Mouse (Mus musculus) megakaryocyte progenitor cell, adult 5-6 weeks (primary cell): ENCODE data around the gene Top1. TPM values are rescaled to one million over a fixed set of nuclear protein-coding genes. Genes with fewer than 3 reads are reported as not detected.
"Not testable (repeated sequence)": the region's sequence is repeated elsewhere in the genome, so short reads cannot be mapped to it uniquely, and the experiment has no call there.

Source experiments
- ATAC-seq: replicated peaks from 2 replicates; pipeline ENCODE4 v1.8.0; 2016; ENCODE audit warnings: mild to moderate bottlenecking, moderate TSS enrichment, inconsistent platforms; ENCODE audit not compliant: poor library complexity
- total RNA-seq, 2 experiments: library from RNA; stranded (forward) in 1 of 2; stranded (reverse) in 1 of 2; fragments of 157-497, 149-512 nt in 1 of 2; fragments of 200-1000 nt in 1 of 2; gene quantifications; 2 replicates each; pipeline versions ENCODE4 v1.2.3 to v1.2.4; 2015 to 2017

The Top1 gene
- total RNA-seq, 2 experiments from 2014 or later: 119 to 149 TPM

GRCm38 (mm10) chr2:160630872-160631597 is 14.7 kb upstream of the Top1 start:
- no peak for ATAC-seq

GRCm38 (mm10) chr2:160639911-160640717 is 5.6 kb upstream of the Top1 start:
- no peak for ATAC-seq

- no peak for ATAC-seq
Measured at GRCm38 (mm10) chr2:160641176-160641575, 4.5 kb upstream of the Top1 start.

DNA sequence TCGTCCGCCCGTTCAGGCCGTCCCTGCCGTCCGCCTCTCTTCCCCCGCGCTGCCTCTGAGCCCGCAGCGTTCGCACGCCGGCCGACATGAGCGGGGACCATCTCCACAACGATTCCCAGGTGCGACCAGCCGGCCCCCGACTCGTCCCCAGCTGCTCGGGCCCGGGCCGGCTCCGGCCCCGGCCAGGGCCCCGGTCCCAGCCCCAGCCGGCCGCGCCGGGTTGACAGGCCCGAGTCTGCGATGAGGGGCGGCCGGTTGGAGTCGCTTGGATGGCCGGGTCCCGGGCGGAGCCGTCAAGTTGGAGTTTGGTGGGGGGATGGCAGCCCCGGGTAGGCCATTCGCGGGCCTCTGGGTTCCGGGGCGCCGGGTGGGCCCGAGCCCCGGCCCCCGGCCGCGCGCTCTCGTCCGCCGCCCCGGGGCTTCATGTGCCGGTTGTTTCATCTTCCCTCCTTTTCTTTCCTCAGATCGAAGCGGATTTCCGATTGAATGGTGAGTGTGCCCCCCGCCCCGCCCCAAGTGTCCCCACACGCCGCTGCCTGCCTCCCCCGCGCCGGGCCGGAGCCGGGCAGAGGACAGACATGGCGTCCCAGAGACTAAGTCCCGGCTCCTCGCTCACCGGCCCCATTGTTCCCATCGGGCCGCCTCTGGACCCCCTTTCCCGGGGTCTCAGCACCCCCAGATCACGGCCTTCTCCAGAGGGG is 606 bp downstream of the Top1 start:
- peak; percentile 27 for ATAC-seq

GRCm38 (mm10) chr2:160646845-160647178 is 1.1 kb downstream of the Top1 start:
- ATAC-seq: peak; percentile 18; the same call in 1 of the 2 replicates

DNA sequence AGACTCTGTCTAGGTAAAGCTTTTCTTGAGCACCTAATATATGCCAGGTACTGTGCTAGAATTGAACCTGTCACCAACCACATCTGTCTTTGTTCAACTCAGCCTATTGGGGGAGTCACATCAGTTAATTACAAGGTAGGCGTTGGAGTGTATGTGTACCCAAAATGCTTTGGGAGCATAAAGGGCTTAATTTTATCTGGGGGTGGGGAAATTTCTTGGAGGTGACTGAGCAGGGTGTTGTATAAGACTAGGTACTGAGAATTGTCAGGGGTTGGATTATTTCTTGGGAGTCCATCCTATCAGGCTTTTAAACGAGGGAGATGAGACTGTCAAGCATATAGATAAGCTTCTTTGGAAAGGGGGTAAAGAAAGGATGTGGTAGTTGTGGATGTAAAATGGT is 2.4 kb downstream of the Top1 start:
- ATAC-seq: no peak

GRCm38 (mm10) chr2:160649072-160649471 is 3.4 kb downstream of the Top1 start:
- no peak for ATAC-seq

GRCm38 (mm10) chr2:160651165-160651564 is 5.5 kb downstream of the Top1 start:
- ATAC-seq: no peak

- no peak for ATAC-seq
Measured at GRCm38 (mm10) chr2:160653218-160653617, 7.5 kb downstream of the Top1 start.

DNA sequence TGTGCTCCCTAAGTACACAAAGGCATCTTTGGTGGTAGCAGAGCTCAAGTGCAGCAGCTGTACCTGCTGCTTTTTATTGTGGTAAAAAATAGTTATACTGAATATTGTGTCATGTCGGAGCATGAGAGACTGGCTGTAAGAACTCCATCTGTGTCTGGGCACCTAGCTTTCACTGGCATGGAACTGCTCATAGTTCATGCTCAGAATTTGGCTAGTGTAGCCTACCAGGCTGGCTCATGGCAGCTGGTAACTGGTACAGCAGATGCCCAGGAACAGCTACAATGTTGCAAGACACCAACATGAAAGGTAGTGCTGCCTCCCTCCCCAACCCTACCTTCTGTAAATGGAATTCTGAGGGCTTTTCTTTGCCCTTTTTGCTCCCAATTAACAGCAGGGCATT is 9.9 kb downstream of the Top1 start:
- no peak for ATAC-seq

DNA sequence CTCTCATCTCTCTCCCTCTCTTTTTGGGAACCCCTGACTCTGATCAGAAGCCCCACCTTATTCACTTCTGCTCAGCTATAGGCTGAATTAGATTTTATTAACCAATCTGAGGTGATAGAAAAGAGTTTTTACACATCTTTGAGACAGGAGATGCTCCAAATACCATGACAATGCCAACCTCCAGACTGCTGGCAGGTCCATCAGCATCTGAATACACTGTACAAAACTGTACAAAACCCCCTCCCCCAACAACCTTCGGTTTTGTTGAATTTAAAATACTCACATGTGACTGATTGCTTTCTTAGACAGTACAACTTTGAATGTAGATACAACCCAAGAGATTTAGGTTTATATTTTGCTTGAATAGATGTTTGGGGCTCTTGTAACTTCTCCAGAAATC is 10.5 kb downstream of the Top1 start:
- no peak for ATAC-seq

- ATAC-seq: peak; percentile 90
Measured at GRCm38 (mm10) chr2:160657801-160658442, 12.2 kb downstream of the Top1 start.

- ATAC-seq: peak; percentile 37; the same call in 1 of the 2 replicates
Measured at GRCm38 (mm10) chr2:160658811-160659210, 13.1 kb downstream of the Top1 start.

- no peak for ATAC-seq
Measured at GRCm38 (mm10) chr2:160664421-160664820, 18.7 kb downstream of the Top1 start.

DNA sequence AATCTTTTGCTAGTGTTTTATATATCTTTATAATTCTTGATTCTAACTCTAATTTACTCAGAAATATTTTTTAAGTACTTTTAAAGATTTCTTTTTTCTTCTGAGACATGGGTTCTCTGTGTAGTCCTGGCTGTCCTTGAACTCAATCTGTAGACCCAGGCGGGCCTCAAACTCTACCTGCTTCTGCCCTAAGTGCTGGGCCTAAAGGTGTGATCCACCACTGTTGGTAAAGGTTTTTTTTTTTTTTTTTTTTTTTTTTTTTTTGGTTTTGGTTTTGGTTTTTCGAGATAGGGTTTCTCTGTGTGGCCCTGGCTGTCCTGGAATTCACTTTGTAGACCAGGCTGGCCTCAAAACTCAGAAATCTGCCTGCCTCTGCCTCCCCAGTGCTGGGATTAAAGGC is 19.3 kb downstream of the Top1 start:
- ATAC-seq: not testable (repeated sequence)

- ATAC-seq: peak; percentile 98
Measured at GRCm38 (mm10) chr2:160667259-160667658, 21.6 kb downstream of the Top1 start.

DNA sequence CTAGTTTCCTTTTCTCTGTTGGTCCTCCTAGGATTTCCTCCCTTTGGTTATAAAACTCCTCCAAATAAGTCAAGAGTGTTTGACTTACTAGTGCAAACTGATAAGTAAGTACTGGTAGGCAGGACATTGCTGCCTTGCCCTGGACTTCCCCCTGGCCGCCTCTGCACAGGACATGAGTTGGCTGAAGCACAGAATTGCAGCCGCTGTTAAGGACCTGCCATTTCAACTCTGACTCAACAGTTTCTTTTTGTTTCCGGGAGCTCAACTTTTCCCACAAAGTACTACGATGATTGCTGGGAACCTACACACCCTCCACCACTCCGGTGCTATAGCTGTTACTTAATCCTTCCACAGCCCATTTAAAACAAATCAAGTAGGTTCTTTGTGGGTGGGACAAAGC is 54.6 kb downstream of the Top1 start:
- peak; percentile 69 for ATAC-seq

DNA sequence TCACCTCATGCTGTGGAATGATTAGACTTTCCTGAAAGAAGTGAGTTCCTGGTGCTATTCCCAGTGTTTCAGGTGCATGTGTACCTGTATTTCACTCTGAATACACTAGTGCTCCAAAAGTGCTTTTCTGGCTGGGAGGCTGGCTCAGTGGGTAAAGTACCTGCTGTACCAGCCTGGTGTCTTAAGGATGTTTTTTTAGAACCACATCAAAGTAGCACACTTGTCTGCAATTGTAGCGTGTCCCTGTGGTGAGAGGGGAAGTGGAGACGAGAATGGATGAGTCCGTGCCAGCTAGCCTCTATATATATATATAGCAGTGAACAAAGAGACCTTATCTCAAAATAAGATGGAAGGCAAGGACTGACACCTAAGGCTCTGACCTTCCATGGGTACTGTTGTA is 55.9 kb downstream of the Top1 start:
- ATAC-seq: no peak

- ATAC-seq: no peak
Measured at GRCm38 (mm10) chr2:160702824-160703223, 57.1 kb downstream of the Top1 start.

- ATAC-seq: 0 out of 2 replicates have a peak, but pooled peaks have one; percentile 34
Measured at GRCm38 (mm10) chr2:160707673-160708072, 62.0 kb downstream of the Top1 start.

DNA sequence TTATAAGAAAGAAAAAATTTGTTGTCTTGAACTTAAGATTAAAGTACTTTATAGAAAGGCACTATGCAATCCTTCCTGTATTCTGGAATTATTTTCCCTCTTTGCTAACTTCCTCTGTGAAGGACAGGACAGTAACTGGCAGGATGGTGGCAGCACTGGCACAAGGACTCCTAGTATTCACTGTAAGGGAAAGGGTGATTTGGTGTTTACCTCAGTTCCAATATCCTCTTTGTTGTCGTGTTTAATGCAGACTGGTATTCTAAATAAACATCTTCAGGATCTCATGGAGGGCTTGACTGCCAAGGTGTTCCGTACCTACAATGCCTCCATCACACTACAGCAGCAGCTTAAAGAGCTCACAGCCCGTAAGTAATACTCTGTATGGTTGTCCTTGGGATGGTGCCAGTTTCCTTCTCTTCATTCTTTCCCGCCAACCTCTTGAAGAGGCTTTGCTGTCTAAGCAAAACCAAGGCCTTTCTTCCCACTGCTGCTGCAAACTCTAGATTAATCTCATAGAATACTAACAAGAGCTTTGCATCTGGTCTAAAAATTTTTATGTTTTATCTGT is 69.9 kb downstream of the Top1 start:
- no peak for ATAC-seq
